ENCODE assay signal across 8 mouse cellular contexts in genomic region chr1:161071272-161071620, GRCm38 (mm10). TPM values are rescaled to one million over a fixed set of nuclear protein-coding genes. Genes with fewer than 3 reads are reported as not detected.
DNase-seq lines count a peak whose midpoint lies in the region; ATAC-seq and TF ChIP-seq lines count a peak whose summit lies in the region.

No protein-coding gene starts in this region.

- H3K9me3 ChIP-seq in intestine, embryonic 14.5 days (ENCODE audit: control insufficient read depth, low read length) = no peaks in the 10 kb centered on the region

- H3K27ac ChIP-seq in layer of hippocampus, adult 2 months = peak overlapping the region; percentile 43
- peak overlapping the region; percentile 60; the same call in 1 of the 2 replicates for H3K27ac ChIP-seq in intestine, embryonic 14.5 days (ENCODE audit: low read depth)

- peaks cover 10% of the 10 kb centered on the region; the same call in 1 of the 2 replicates for H3K36me3 ChIP-seq in intestine, embryonic 14.5 days (ENCODE audit: control insufficient read depth, insufficient read depth, low read length)

- TF ChIP-seq CTCF in layer of hippocampus, adult 2 months (conservative IDR thresholded peaks at IDR 0.05) = no peak

- DNase-seq in layer of hippocampus, adult 2 months (ENCODE audit: low spot score in 2 of 2) = no peak
- DNase-seq in layer of hippocampus, adult 11-12 months (ENCODE audit: low spot score) = no peak
- DNase-seq in c-Kit-positive CD71-positive TER-119-positive erythroid progenitor cells, embryonic 14.5 days (ENCODE audit: low spot score) = peak; percentile 33
- no peak for DNase-seq in intestine, embryonic 14.5 days (ENCODE audit: low spot score)
- DNase-seq in naive thymus-derived CD4-positive, alpha-beta T cell, adult 2 months (ENCODE audit: low read depth) = peak; percentile 70
- DNase-seq in cerebellum, postnatal 10 days = no peak
- DNase-seq in thymus, postnatal 4 days = no peak
- no peak for DNase-seq in left cerebral cortex, adult 18-20 months (ENCODE audit: low spot score in 2 of 2)

- peaks cover 22% of the 10 kb centered on the region for H3K4me1 ChIP-seq in intestine, embryonic 14.5 days (replicated peaks; ENCODE audit: control insufficient read depth, insufficient read depth, low read length)

- no peaks in the 10 kb centered on the region for H3K27me3 ChIP-seq in intestine, embryonic 14.5 days (replicated peaks; ENCODE audit: control insufficient read depth, insufficient read depth, low read length)

- peak overlapping the region; percentile 72 for H3K4me3 ChIP-seq in layer of hippocampus, adult 2 months
- H3K4me3 ChIP-seq in intestine, embryonic 14.5 days (ENCODE audit: low read depth, low read length) = peak overlapping the region; percentile 72

- 0% methylated on average over 12 of the region's 12 CpGs for WGBS in intestine, embryonic 14.5 days

- no peak for ATAC-seq in intestine, embryonic 14.5 days (replicated peaks; ENCODE audit: low FRiP score, low TSS enrichment, low read depth)

- H3K9ac ChIP-seq in intestine, embryonic 14.5 days (ENCODE audit: low read length) = peak overlapping the region; percentile 64

- H3K4me2 ChIP-seq in intestine, embryonic 14.5 days (ENCODE audit: low read length) = peak overlapping the region; percentile 74

RNA-seq across cellular contexts. Expression of gene Cenpl, which starts 0.7 kb away (rescaled TPM):
- 1 to 10 TPM; 1.3 to 1.8 TPM for total RNA-seq in layer of hippocampus, adult 2 months (2021)
- 28.9 and 29.5 TPM in 2 replicates for polyA plus RNA-seq in intestine, embryonic 14.5 days (2014; fragmentation: Nextera tagmentation; extraction: Ambion mirVana)
- 1 to 10 TPM; 1.6 to 2.1 TPM for total RNA-seq in left cerebral cortex, adult 18-20 months (2021)

RNA-seq across cellular contexts. Expression of gene Dars2, which starts 0.8 kb away (rescaled TPM):
- total RNA-seq in layer of hippocampus, adult 2 months (2021) = 10 to 100 TPM; 24.1 to 25.0 TPM
- 44.0 and 44.8 TPM in 2 replicates for polyA plus RNA-seq in intestine, embryonic 14.5 days (2014; fragmentation: Nextera tagmentation; extraction: Ambion mirVana)
- 10 to 100 TPM; 20.0 to 20.4 TPM for total RNA-seq in left cerebral cortex, adult 18-20 months (2021)

RNA-seq across cellular contexts. Expression of gene Zbtb37, which starts 36.6 kb away (rescaled TPM):
- total RNA-seq in layer of hippocampus, adult 2 months (2021) = 10 to 100 TPM; 17.5 to 20.1 TPM
- 6.6 and 8.1 TPM in 2 replicates for polyA plus RNA-seq in intestine, embryonic 14.5 days (2014; fragmentation: Nextera tagmentation; extraction: Ambion mirVana)
- 10 to 100 TPM; 15.0 to 21.3 TPM for total RNA-seq in left cerebral cortex, adult 18-20 months (2021)

Comparison
In these comparisons a context has a peak if more than half of its experiments do, and no peak if none do; other contexts are left out.
1. DNase-seq: peak in c-Kit-positive CD71-positive TER-119-positive erythroid progenitor cells, embryonic 14.5 days (single experiment) and naive thymus-derived CD4-positive, alpha-beta T cell, adult 2 months (single experiment); none in layer of hippocampus, adult 2 months (0 of 2), layer of hippocampus, adult 11-12 months (single experiment), intestine, embryonic 14.5 days (single experiment), cerebellum, postnatal 10 days (0 of 2), thymus, postnatal 4 days (single experiment) and left cerebral cortex, adult 18-20 months (0 of 2).